Mouse (Mus musculus) regulatory T cell (primary cell): ENCODE measurements around the gene Olfr503.
"Not testable (repeated sequence)": the region's sequence is repeated elsewhere in the genome, so short reads cannot be mapped to it uniquely, and the experiment has no call there.

Experiments used
- in situ Hi-C: fragments of 300-600 bp; cut with MboI, MseI; formaldehyde crosslinking; loops from one replicate; pipeline ENCODE4 v1.15.1; 2025; ENCODE audit warnings: high pct_unique_total_duplicates

Olfr503 gene

DNA sequence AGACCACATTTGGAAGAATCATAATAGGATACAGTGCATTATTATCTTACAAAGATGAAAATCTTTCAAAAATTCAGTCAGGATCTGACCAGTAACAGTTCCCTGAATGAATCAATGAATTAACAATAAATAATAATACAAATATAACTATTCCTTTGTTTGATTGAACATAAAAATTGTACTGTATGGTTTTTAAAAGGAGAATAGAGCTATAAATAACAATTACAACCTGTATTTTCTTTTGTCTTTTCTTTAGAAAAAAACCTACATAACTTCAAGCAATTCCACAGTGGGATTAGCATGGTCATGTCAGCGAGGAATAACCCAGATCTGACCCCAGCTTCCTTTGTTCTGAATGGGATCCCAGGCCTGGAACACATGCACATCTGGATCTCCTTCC lies at the start of gene Olfr503:
TSS of gene Olfr503 (plus strand) at position 301 of the 400 bp plus-strand sequence.
- in situ Hi-C loops: not testable (repeated sequence)

DNA sequence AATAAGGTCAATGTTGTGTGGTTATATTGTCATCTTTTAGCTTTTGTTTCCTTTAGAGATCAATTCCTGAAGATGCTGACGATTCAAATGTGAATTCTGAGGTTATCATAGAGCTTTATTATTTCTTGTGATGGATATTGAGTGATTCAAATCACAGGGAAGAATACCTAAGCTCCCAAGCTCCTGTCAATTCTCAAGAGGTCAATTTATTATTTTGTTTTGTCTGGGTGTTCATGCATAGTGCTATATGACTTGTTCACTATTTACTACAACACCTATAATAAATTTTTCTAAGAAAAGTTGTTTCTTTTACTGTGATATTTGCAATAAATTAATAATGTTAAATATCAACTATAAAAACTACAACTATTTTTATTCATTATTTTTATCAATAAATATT lies 19.4 kb upstream of the Olfr503 start, which contains the start of gene Olfr502:
TSS of gene Olfr502 (minus strand) at position 101 of the 400 bp plus-strand sequence.
- in situ Hi-C loops: no loop called here

DNA sequence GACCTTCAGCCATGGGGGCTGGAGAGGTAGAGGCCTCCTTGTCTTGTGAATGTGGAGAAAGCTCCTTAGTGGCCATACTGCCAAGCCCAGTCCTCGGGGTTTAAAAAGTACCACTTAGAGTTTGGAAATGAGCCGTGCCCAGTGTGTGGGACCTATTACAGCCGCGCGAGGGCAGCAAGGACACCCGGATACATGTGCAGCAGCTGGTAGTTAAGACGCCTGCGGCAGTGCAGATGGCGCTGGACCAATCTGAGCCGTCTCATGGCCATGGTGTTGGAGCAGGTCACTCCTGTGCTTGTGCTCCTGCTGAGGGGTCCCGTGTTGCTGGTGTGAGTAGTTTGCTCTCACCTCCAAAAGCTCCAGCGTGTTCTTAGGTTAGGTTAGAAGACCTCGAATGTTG lies 1.9 kb upstream of the Olfr503 start:
- in situ Hi-C loops: no loop called here

DNA sequence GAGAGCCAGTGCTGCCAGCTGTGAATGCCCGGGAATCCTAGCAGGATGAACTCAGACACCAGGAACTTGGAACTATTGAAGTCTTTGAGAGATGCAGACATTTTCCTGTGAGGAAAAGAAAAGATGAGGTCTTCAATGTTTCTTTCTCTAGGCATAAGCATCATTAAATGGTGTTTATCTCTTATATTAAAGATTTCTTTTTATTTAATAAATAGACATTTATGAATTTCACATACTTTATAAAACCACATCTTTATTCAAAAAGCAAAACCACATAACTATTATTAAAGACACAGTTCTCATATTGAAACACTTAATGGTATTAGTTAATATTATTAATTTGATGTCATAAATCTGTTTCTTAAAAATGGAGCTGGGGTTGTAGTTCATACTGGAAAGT lies 21.4 kb downstream of the Olfr503 start, which contains the start of gene Olfr504:
TSS of gene Olfr504 (minus strand) at position 101 of the 400 bp plus-strand sequence.
- in situ Hi-C loops: no loop called here

DNA sequence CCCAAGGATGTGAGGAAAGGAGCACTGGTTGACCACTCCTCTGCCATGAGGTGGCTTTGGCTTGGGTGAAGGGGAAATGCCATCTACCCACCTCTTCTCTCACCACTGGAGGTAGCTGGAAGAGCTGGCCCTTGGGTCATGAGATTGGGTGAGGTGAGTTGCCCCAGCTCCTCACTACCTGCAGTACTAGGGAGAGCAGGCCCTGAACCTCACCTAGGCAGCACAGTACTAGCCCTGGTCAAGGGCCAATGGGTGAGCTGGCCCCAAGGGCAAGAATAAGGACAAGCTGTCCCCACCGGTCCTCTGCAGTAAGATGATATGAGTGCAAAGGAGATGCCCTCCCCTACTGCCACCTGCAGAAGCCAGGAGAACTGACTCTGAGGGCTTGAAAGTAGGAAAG lies 45.5 kb downstream of the Olfr503 start:
- in situ Hi-C loops: no loop called here
